Mouse (Mus musculus): Measurements from ENCODE around the gene Ptpn3.

- TF ChIP-seq POLR2A (IDR thresholded peaks at IDR 0.05; ENCODE audit: low read depth, low read length), result no peak
- TF ChIP-seq CTCF (IDR thresholded peaks at IDR 0.05; ENCODE audit: extremely low read depth, insufficient read depth, insufficient read length, insufficient replicate concordance), result no peak
Observed at GRCm38 (mm10) chr4:57312256-57313166, 10.9 kb upstream of the Ptpn3 start.

Data from spleen, adult 2 months (tissue).